Mouse (Mus musculus): ENCODE data around the gene Slc35f1.

- TF ChIP-seq GATA1 (IDR thresholded peaks at IDR 0.05; ENCODE audit: borderline replicate concordance, low read length) (no peak), FLI1 (IDR thresholded peaks at IDR 0.05; ENCODE audit: low read length) (no peak)
Measured at GRCm38 (mm10) chr10:53102423-53102822, 412.1 kb downstream of the Slc35f1 start.
